Comparison of ENCODE assay signal across 9 mouse cellular contexts in the genomic region with DNA sequence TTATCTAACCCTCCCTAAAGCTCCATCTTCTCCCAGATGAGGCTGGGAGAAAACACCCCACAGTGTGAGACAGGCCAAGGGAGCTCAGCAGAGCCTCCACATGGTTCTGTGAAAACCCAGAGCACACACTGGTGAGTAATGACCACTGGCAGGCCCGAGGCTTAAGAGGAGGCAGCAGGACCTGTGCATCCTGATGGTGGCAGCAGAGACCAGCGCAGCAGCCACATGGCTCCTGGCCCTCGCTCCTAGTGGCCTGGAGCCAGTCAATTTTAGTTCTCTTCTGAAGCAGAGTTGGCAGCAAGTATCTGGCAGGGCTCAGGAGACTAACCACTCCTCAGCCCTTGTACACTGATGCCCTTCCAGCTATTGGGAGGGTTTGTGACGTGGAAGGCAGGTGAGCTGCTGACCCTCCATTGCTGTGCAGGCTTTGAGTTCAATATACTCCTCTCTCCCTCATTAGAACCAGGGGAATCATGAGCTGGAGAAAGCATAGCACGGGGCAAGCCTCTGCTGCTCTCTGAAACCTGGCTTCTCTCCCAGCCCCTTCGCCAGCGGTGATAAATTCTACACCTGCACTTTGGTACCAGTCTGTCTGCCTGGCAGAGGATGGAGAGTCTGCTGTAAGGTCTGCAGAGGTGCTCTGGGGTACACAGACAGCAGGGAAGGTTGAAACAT. TPM values are rescaled to one million over a fixed set of nuclear protein-coding genes. Genes with fewer than 3 reads are reported as not detected.
DNase-seq lines count a peak whose midpoint lies in the region; ATAC-seq and TF ChIP-seq lines count a peak whose summit lies in the region.
"Had no signal": no experiment of that assay in that cellular context is flagged by ENCODE, and none has a peak within 500 bp of the region (broad histone marks: within the 10 kb centered on the region; RNA-seq: fewer than 3 reads in every experiment).

No protein-coding gene starts in this region.

- H3K4me3 ChIP-seq in forebrain, embryonic 12.5 days (replicated peaks), result no peak overlapping the region
- H3K4me3 ChIP-seq in heart, embryonic 13.5 days, result no peak overlapping the region
- no peak overlapping the region for H3K4me3 ChIP-seq in kidney, postnatal 0 days (replicated peaks; ENCODE audit: low read depth, low read length)
- H3K4me3 ChIP-seq in limb, embryonic 14.5 days (replicated peaks; ENCODE audit: low read length), result no peak overlapping the region
- no peak overlapping the region for H3K4me3 ChIP-seq in midbrain, embryonic 16.5 days (ENCODE audit: low read depth, low read length)
- no peak overlapping the region for H3K4me3 ChIP-seq in stomach, embryonic 16.5 days (replicated peaks; ENCODE audit: low read length)

- 38% methylated on average over 7 of the region's 7 CpGs for WGBS in forebrain, embryonic 12.5 days
- 27% methylated on average over 7 of the region's 7 CpGs for WGBS in heart, embryonic 13.5 days
- 20% methylated on average over 7 of the region's 7 CpGs for WGBS in kidney, postnatal 0 days
- WGBS in limb, embryonic 14.5 days, result 20% methylated on average over 7 of the region's 7 CpGs
- WGBS in midbrain, embryonic 16.5 days, result 36% methylated on average over 7 of the region's 7 CpGs
- 28% methylated on average over 7 of the region's 7 CpGs for WGBS in stomach, embryonic 16.5 days

- no peaks in the 10 kb centered on the region for H3K9me3 ChIP-seq in forebrain, embryonic 12.5 days
- no peaks in the 10 kb centered on the region for H3K9me3 ChIP-seq in heart, embryonic 13.5 days
- no peaks in the 10 kb centered on the region for H3K9me3 ChIP-seq in kidney, postnatal 0 days (replicated peaks; ENCODE audit: low read length)
- H3K9me3 ChIP-seq in limb, embryonic 14.5 days (ENCODE audit: control insufficient read depth, low read length), result no peaks in the 10 kb centered on the region
- no peaks in the 10 kb centered on the region for H3K9me3 ChIP-seq in midbrain, embryonic 16.5 days (replicated peaks; ENCODE audit: control insufficient read depth, low read length, poor library complexity, severe bottlenecking)
- H3K9me3 ChIP-seq in stomach, embryonic 16.5 days (replicated peaks; ENCODE audit: control insufficient read depth, low read length), result no peaks in the 10 kb centered on the region

- peak; percentile 86 for ATAC-seq in forebrain, embryonic 12.5 days (ENCODE audit: low FRiP score)
- ATAC-seq in heart, embryonic 13.5 days (ENCODE audit: extremely low read depth, insufficient number of reproducible peaks, low FRiP score, low TSS enrichment), result no peak
- peak; percentile 65 for ATAC-seq in kidney, postnatal 0 days (replicated peaks; ENCODE audit: low FRiP score, low read depth)
- ATAC-seq in limb, embryonic 14.5 days (ENCODE audit: low FRiP score, low read depth), result peak; percentile 85
- ATAC-seq in midbrain, embryonic 16.5 days, result peak; percentile 85
- ATAC-seq in stomach, embryonic 16.5 days (ENCODE audit: insufficient read depth, low FRiP score), result peak; percentile 81

- H3K9ac ChIP-seq in forebrain, embryonic 12.5 days, result no peak overlapping the region
- H3K9ac ChIP-seq in heart, embryonic 13.5 days, result peak overlapping the region; percentile 48; the same call in 1 of the 2 replicates
- H3K9ac ChIP-seq in kidney, postnatal 0 days (ENCODE audit: low read depth, low read length), result no peak overlapping the region
- no peak overlapping the region for H3K9ac ChIP-seq in limb, embryonic 14.5 days (ENCODE audit: low read depth, low read length, severe bottlenecking)
- no peak overlapping the region for H3K9ac ChIP-seq in midbrain, embryonic 16.5 days (ENCODE audit: low read depth, low read length)
- H3K9ac ChIP-seq in stomach, embryonic 16.5 days (ENCODE audit: low read length), result no peak overlapping the region; the same call in 1 of the 2 replicates

- peaks cover 12% of the 10 kb centered on the region for H3K4me1 ChIP-seq in forebrain, embryonic 12.5 days
- peaks cover 49% of the 10 kb centered on the region for H3K4me1 ChIP-seq in heart, embryonic 13.5 days
- no peaks in the 10 kb centered on the region for H3K4me1 ChIP-seq in kidney, postnatal 0 days (replicated peaks; ENCODE audit: insufficient read depth, low read length)
- peaks cover 11% of the 10 kb centered on the region for H3K4me1 ChIP-seq in limb, embryonic 14.5 days (ENCODE audit: control insufficient read depth, insufficient read depth, low read length)
- peaks cover 3% of the 10 kb centered on the region; the same call in 1 of the 2 replicates for H3K4me1 ChIP-seq in midbrain, embryonic 16.5 days (ENCODE audit: control insufficient read depth, insufficient read depth, low read length)
- no peaks in the 10 kb centered on the region for H3K4me1 ChIP-seq in stomach, embryonic 16.5 days (ENCODE audit: control insufficient read depth, insufficient read depth, low read length)

- TF ChIP-seq CTCF in brain, embryonic 14.5 days (IDR thresholded peaks at IDR 0.05; ENCODE audit: borderline replicate concordance, extremely low read depth, insufficient read depth, insufficient read length), result peak; percentile 99
- TF ChIP-seq CTCF in kidney, postnatal 0 days (IDR thresholded peaks at IDR 0.05; ENCODE audit: low read depth), result peak; percentile 96

- peak; percentile 77 for DNase-seq in 3T3-L1 (ENCODE audit: low read depth, low spot score)
- DNase-seq in brain, embryonic 14.5 days (ENCODE audit: low read depth), result peak; percentile 95
- peak; percentile 88 for DNase-seq in kidney, postnatal 0 days (ENCODE audit: low spot score)
- peak; percentile 87 for DNase-seq in limb, embryonic 14.5 days (ENCODE audit: low spot score)

- H3K27me3 ChIP-seq in forebrain, embryonic 12.5 days, result peaks cover 13% of the 10 kb centered on the region; the same call in 1 of the 2 replicates
- H3K27me3 ChIP-seq in heart, embryonic 13.5 days (replicated peaks), result no peaks in the 10 kb centered on the region
- H3K27me3 ChIP-seq in kidney, postnatal 0 days (ENCODE audit: insufficient read depth, low read length), result no peaks in the 10 kb centered on the region
- no peaks in the 10 kb centered on the region for H3K27me3 ChIP-seq in limb, embryonic 14.5 days (ENCODE audit: control insufficient read depth, insufficient read depth, low read length)
- peaks cover 7% of the 10 kb centered on the region for H3K27me3 ChIP-seq in midbrain, embryonic 16.5 days (ENCODE audit: control insufficient read depth, insufficient read depth, low read depth, low read length)
- H3K27me3 ChIP-seq in stomach, embryonic 16.5 days (ENCODE audit: control insufficient read depth, insufficient read depth, low read length), result no peaks in the 10 kb centered on the region

- H3K27ac ChIP-seq in forebrain, embryonic 12.5 days, result 0 out of 2 replicates have a peak overlapping the region, but pooled peaks have one; percentile 48
- H3K27ac ChIP-seq in heart, embryonic 13.5 days (replicated peaks), result peak overlapping the region; percentile 59
- no peak overlapping the region for H3K27ac ChIP-seq in kidney, postnatal 0 days
- H3K27ac ChIP-seq in limb, embryonic 14.5 days (replicated peaks; ENCODE audit: low read depth, low read length), result no peak overlapping the region
- H3K27ac ChIP-seq in midbrain, embryonic 16.5 days (ENCODE audit: low read length), result no peak overlapping the region
- no peak overlapping the region for H3K27ac ChIP-seq in stomach, embryonic 16.5 days (ENCODE audit: low read length)

- no peak for TF ChIP-seq POLR2A in brain, embryonic 14.5 days (IDR thresholded peaks at IDR 0.05; ENCODE audit: borderline replicate concordance, extremely low read depth, insufficient read depth, insufficient read length, poor library complexity, severe bottlenecking)
- no peak for TF ChIP-seq POLR2A in limb, embryonic 14.5 days (IDR thresholded peaks at IDR 0.05; ENCODE audit: borderline replicate concordance, extremely low read depth, insufficient read depth, insufficient read length)

- H3K4me2 ChIP-seq in forebrain, embryonic 12.5 days, result no peak overlapping the region
- H3K4me2 ChIP-seq in heart, embryonic 13.5 days, result no peak overlapping the region
- H3K4me2 ChIP-seq in kidney, postnatal 0 days (ENCODE audit: low read length), result no peak overlapping the region
- no peak overlapping the region; the same call in 1 of the 2 replicates for H3K4me2 ChIP-seq in limb, embryonic 14.5 days (replicated peaks; ENCODE audit: low read depth, low read length, severe bottlenecking)
- no peak overlapping the region for H3K4me2 ChIP-seq in midbrain, embryonic 16.5 days (ENCODE audit: low read length)
- H3K4me2 ChIP-seq in stomach, embryonic 16.5 days (ENCODE audit: low read depth, low read length), result no peak overlapping the region

- H3K36me3 ChIP-seq in forebrain, embryonic 12.5 days (replicated peaks), result 0 out of 2 replicates have a peak, but pooled peaks cover 6% of the 10 kb centered on the region
- H3K36me3 ChIP-seq in heart, embryonic 13.5 days, result peaks cover 24% of the 10 kb centered on the region
- H3K36me3 ChIP-seq in kidney, postnatal 0 days (ENCODE audit: insufficient read depth, low read length), result no peaks in the 10 kb centered on the region
- no peaks in the 10 kb centered on the region for H3K36me3 ChIP-seq in limb, embryonic 14.5 days (ENCODE audit: control insufficient read depth, insufficient read depth, low read length)
- H3K36me3 ChIP-seq in midbrain, embryonic 16.5 days (ENCODE audit: control insufficient read depth, insufficient read depth, low read length), result no peaks in the 10 kb centered on the region
- no peaks in the 10 kb centered on the region for H3K36me3 ChIP-seq in stomach, embryonic 16.5 days (ENCODE audit: control insufficient read depth, insufficient read depth, low read length)
- H3K36me3 ChIP-seq: G1E had no signal

RNA-seq across cellular contexts. Expression of a gene that starts 14.3 kb away (rescaled TPM):
- 1.8 and 2.1 TPM in 2 replicates for polyA plus RNA-seq in brain, embryonic 14.5 days (2012; rRNA removed)
- polyA plus RNA-seq in forebrain, embryonic 12.5 days (2016; fragmentation: Nextera tagmentation; extraction: Ambion mirVana), result 2.7 and 3.0 TPM in 2 replicates
- polyA plus RNA-seq in heart, embryonic 13.5 days (2015; fragmentation: Nextera tagmentation; extraction: Ambion mirVana), result 0.69 and 1.1 TPM in 2 replicates
- polyA plus RNA-seq in kidney, postnatal 0 days (2015; fragmentation: Nextera tagmentation; extraction: Ambion mirVana), result 0.61 and 0.96 TPM in 2 replicates
- 0.65 and 1.0 TPM in 2 replicates for polyA plus RNA-seq in limb, embryonic 14.5 days (2012; rRNA removed)
- 1.4 and 1.9 TPM in 2 replicates for polyA plus RNA-seq in limb, embryonic 14.5 days (2014; fragmentation: Nextera tagmentation; extraction: Ambion mirVana)
- polyA plus RNA-seq in midbrain, embryonic 16.5 days (2015; fragmentation: Nextera tagmentation; extraction: Ambion mirVana), result 2.2 and 2.8 TPM in 2 replicates
- 0.72 and 0.85 TPM in 2 replicates for polyA plus RNA-seq in stomach, embryonic 16.5 days (2015; fragmentation: Nextera tagmentation; extraction: Ambion mirVana)
- polyA plus RNA-seq: G1E had no signal

Comparison
In these comparisons a context has a peak if more than half of its experiments do, and no peak if none do; other contexts are left out.
1. H3K27ac ChIP-seq: peak in forebrain, embryonic 12.5 days (single experiment) and heart, embryonic 13.5 days (single experiment); none in kidney, postnatal 0 days (single experiment), limb, embryonic 14.5 days (single experiment), midbrain, embryonic 16.5 days (single experiment) and stomach, embryonic 16.5 days (single experiment).
2. Peak in every context shown above with its lines, with median percentiles within 50 percentile points of each other: DNase-seq.